Mouse (Mus musculus): ENCODE measurements around the gene Hoxd12. TPM values are rescaled to one million over a fixed set of nuclear protein-coding genes. Genes with fewer than 3 reads are reported as not detected.
A peak's percentile ranks its signal among the peaks of the same experiment; 100 is the strongest.

The Hoxd12 gene
- polyA plus RNA-seq, 1 experiment from 2014 or later = not detected

- 2% methylated on average over 36 of the region's 36 CpGs for WGBS
- Histone ChIP-seq H3K4me1 (peaks cover 13% of the 10 kb centered on the region), H3K9me3 (replicated peaks) (no peaks in the 10 kb centered on the region), H3K4me2 (replicated peaks) (peak overlapping the region; percentile 61; the same call in 1 of the 2 replicates), H3K4me3 (replicated peaks) (peak overlapping the region; percentile 38), H3K27ac (replicated peaks) (no peak overlapping the region), H3K36me3 (no peaks in the 10 kb centered on the region), H3K27me3 (peaks cover 94% of the 10 kb centered on the region), H3K9ac (no peak overlapping the region)
- ATAC-seq (ENCODE audit: insufficient number of reproducible peaks, low FRiP score, low TSS enrichment, low read depth) = no peak
These were observed 7.5 kb upstream of the Hoxd12 start for GRCm38 (mm10) chr2:74667191-74667841.

- Histone ChIP-seq H3K9me3 (replicated peaks) (no peaks in the 10 kb centered on the region), H3K9ac (no peak within 1 kb of the TSS), H3K4me2 (replicated peaks) (peak within 1 kb of the TSS; percentile 61), H3K4me3 (replicated peaks) (peak within 1 kb of the TSS; percentile 38), H3K4me1 (peaks cover 18% of the 10 kb centered on the region), H3K36me3 (no peaks in the 10 kb centered on the region), H3K27ac (replicated peaks) (no peak within 1 kb of the TSS), H3K27me3 (peaks cover 94% of the 10 kb centered on the region)
- under 1% methylated on average over 39 of the region's 51 CpGs for WGBS
- peak; percentile 59 for ATAC-seq (ENCODE audit: insufficient number of reproducible peaks, low FRiP score, low TSS enrichment, low read depth)
These were observed 6.9 kb upstream of the Hoxd12 start, which contains the start of gene Hoxd13 for GRCm38 (mm10) chr2:74667842-74668357. Hoxd13 (plus strand) TSS chr2:74668310.

GRCm38 (mm10) chr2:74668370-74669229 is 6.2 kb upstream of the Hoxd12 start:
- WGBS = under 1% methylated on average over 60 of the region's 74 CpGs
- Histone ChIP-seq H3K9ac (no peak overlapping the region), H3K27me3 (peaks cover 94% of the 10 kb centered on the region), H3K4me2 (replicated peaks) (peak overlapping the region; percentile 61), H3K4me3 (replicated peaks) (peak overlapping the region; percentile 38), H3K27ac (replicated peaks) (no peak overlapping the region), H3K4me1 (peaks cover 19% of the 10 kb centered on the region), H3K36me3 (no peaks in the 10 kb centered on the region), H3K9me3 (replicated peaks) (no peaks in the 10 kb centered on the region)
- no peak for ATAC-seq (ENCODE audit: insufficient number of reproducible peaks, low FRiP score, low TSS enrichment, low read depth)

DNA sequence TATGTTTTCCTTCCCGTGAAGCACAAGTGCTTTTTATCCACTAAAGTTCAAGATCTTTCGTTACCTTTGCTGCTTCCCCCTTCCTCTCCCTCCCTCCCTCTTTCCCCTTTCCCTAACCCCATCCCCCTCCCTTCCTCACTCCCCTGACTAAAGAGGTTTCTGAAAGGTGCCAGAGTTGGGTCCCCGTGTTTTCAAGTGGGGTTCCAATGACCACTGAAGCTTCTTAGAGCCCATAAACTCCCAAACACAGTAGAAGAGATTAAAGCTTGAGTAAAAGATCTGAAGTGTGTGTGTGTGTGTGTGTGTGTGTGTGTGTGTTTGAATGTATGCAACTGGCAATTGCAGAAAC is 5.6 kb upstream of the Hoxd12 start:
- Histone ChIP-seq H3K4me3 (replicated peaks) (no peak overlapping the region), H3K27ac (replicated peaks) (no peak overlapping the region)

GRCm38 (mm10) chr2:74669650-74670235 is 5.1 kb upstream of the Hoxd12 start:
- H3K4me3 ChIP-seq (replicated peaks) = no peak overlapping the region

More for the DNA sequence above, 5.6 kb upstream of the Hoxd12 start:
- Histone ChIP-seq H3K9ac (no peak overlapping the region), H3K27me3 (peaks cover 94% of the 10 kb centered on the region), H3K4me2 (replicated peaks) (no peak overlapping the region), H3K4me1 (peaks cover 19% of the 10 kb centered on the region), H3K9me3 (replicated peaks) (no peaks in the 10 kb centered on the region), H3K36me3 (no peaks in the 10 kb centered on the region)
- WGBS = 1% methylated on average over 3 of the region's 3 CpGs
- no peak for ATAC-seq (ENCODE audit: insufficient number of reproducible peaks, low FRiP score, low TSS enrichment, low read depth)

DNA sequence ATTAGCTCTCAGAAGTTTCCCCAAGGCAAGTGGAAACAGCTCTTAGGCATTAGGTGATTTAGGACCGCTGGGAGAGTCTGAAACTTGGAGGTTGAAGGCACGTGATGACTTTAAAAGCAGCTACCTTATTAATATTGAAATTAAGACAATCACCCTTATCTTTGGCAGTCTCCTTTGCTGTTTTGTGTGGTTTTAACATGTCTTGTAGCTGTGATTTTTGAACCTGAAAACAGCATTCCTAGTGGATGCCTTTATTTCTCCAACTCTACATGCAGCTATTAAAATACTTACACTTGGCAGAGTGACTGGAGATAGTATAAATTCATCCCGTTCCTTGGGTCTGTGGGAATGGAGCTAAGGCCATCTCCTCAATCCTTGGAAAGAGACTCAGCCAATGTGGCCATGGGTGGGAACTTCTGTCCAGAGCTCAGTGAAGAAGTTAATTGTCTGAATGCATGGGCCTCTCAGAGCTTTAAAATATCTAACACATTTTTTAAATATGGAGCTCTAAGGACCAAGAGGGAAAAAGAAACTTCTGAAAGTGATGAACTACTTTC is 4.1 kb upstream of the Hoxd12 start:
- no peak overlapping the region for H3K4me3 ChIP-seq (replicated peaks)
- H3K4me1 ChIP-seq = peaks cover 19% of the 10 kb centered on the region
- H3K9ac ChIP-seq = no peak overlapping the region
- H3K36me3 ChIP-seq = no peaks in the 10 kb centered on the region
- peaks cover 95% of the 10 kb centered on the region for H3K27me3 ChIP-seq
- H3K9me3 ChIP-seq (replicated peaks) = no peaks in the 10 kb centered on the region
- no peak for ATAC-seq (ENCODE audit: insufficient number of reproducible peaks, low FRiP score, low TSS enrichment, low read depth)
- 3% methylated on average over 3 of the region's 3 CpGs for WGBS
- H3K27ac ChIP-seq (replicated peaks) = no peak overlapping the region
- no peak overlapping the region for H3K4me2 ChIP-seq (replicated peaks)

More at GRCm38 (mm10) chr2:74669650-74670235, 5.1 kb upstream of the Hoxd12 start:
- H3K4me1 ChIP-seq = peaks cover 19% of the 10 kb centered on the region
- no peak for ATAC-seq (ENCODE audit: insufficient number of reproducible peaks, low FRiP score, low TSS enrichment, low read depth)
- H3K4me2 ChIP-seq (replicated peaks) = no peak overlapping the region
- no peak overlapping the region for H3K27ac ChIP-seq (replicated peaks)
- WGBS = 2% methylated on average over 14 of the region's 14 CpGs
- peaks cover 94% of the 10 kb centered on the region for H3K27me3 ChIP-seq
- no peak overlapping the region for H3K9ac ChIP-seq
- H3K36me3 ChIP-seq = no peaks in the 10 kb centered on the region
- H3K9me3 ChIP-seq (replicated peaks) = no peaks in the 10 kb centered on the region

DNA sequence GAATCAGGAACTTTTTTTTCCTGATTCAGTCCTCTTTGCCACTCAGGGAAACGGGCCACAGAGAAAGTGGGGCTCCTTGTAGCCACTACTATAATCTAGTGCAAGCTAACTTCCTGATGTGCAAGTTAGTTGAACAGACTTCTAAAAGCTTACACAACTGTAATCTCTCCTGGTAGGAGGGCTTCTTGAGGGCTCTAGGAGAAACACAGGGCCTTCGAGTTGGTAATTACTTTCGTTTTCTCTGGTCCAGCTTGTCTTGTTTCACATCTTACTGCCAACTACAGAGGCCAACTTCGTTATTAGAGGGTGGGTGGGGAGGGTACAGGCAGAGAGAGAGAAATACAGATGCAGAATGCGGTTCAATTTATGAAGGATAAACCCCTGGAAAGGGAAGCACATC is 3.0 kb upstream of the Hoxd12 start:
- no peaks in the 10 kb centered on the region for H3K36me3 ChIP-seq
- no peak for ATAC-seq (ENCODE audit: insufficient number of reproducible peaks, low FRiP score, low TSS enrichment, low read depth)
- H3K27ac ChIP-seq (replicated peaks) = no peak overlapping the region
- WGBS = 14% methylated on average over 5 of the region's 5 CpGs
- H3K4me2 ChIP-seq (replicated peaks) = no peak overlapping the region
- H3K4me3 ChIP-seq (replicated peaks) = no peak overlapping the region
- H3K27me3 ChIP-seq = peaks cover 98% of the 10 kb centered on the region
- H3K9me3 ChIP-seq (replicated peaks) = no peaks in the 10 kb centered on the region
- no peak overlapping the region for H3K9ac ChIP-seq
- peaks cover 19% of the 10 kb centered on the region for H3K4me1 ChIP-seq

- Histone ChIP-seq H3K4me1 (peaks cover 17% of the 10 kb centered on the region), H3K27me3 (peaks cover 98% of the 10 kb centered on the region), H3K36me3 (no peaks in the 10 kb centered on the region), H3K4me2 (replicated peaks) (peak overlapping the region; percentile 54), H3K4me3 (replicated peaks) (peak overlapping the region; percentile 29), H3K27ac (replicated peaks) (no peak overlapping the region), H3K9me3 (replicated peaks) (no peaks in the 10 kb centered on the region), H3K9ac (no peak overlapping the region)
- ATAC-seq (ENCODE audit: insufficient number of reproducible peaks, low FRiP score, low TSS enrichment, low read depth) = no peak
- WGBS = 5% methylated on average over 40 of the region's 40 CpGs
These were observed 2.1 kb upstream of the Hoxd12 start for GRCm38 (mm10) chr2:74672481-74673362.

GRCm38 (mm10) chr2:74673835-74674425 is 883 bp upstream of the Hoxd12 start:
- no peak overlapping the region for H3K27ac ChIP-seq (replicated peaks)
- H3K4me3 ChIP-seq (replicated peaks) = no peak overlapping the region
- 2% methylated on average over 24 of the region's 24 CpGs for WGBS
- ATAC-seq (ENCODE audit: insufficient number of reproducible peaks, low FRiP score, low TSS enrichment, low read depth) = no peak
- no peak overlapping the region for H3K4me2 ChIP-seq (replicated peaks)
- H3K4me1 ChIP-seq = peaks cover 6% of the 10 kb centered on the region
- H3K36me3 ChIP-seq = no peaks in the 10 kb centered on the region
- no peaks in the 10 kb centered on the region for H3K9me3 ChIP-seq (replicated peaks)
- peaks cover 98% of the 10 kb centered on the region for H3K27me3 ChIP-seq
- no peak overlapping the region for H3K9ac ChIP-seq

DNA sequence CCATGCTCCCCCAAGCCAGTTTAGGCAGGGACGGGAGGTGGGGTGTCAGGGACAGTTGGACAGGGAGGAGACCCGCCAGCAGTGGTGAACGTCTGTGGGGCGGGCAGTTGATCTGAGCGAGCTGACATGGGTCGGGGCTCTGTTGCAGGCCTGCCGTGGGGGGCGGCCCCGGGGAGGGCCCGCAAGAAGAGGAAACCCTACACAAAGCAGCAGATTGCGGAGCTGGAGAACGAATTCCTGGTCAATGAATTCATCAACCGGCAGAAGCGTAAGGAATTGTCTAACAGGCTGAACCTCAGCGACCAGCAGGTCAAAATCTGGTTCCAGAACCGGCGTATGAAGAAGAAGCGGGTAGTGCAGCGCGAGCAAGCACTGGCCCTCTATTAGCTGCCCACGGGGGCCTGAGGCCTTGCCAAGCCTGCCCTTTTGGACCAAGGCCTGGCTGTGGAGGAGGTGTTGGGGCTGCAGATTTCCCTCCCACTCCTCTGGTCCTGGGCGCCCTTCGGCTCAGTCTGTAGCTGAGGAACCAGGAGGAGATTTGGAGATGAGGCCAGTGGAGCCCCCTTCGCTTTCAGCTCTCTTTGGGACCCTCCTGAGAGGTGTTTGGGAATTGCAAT is 961 bp downstream of the Hoxd12 start:
- Histone ChIP-seq H3K27me3 (peaks cover 100% of the 10 kb centered on the region), H3K9me3 (replicated peaks) (no peaks in the 10 kb centered on the region), H3K4me3 (replicated peaks) (no peak overlapping the region), H3K27ac (replicated peaks) (no peak overlapping the region), H3K4me2 (replicated peaks) (no peak overlapping the region), H3K36me3 (no peaks in the 10 kb centered on the region), H3K9ac (no peak overlapping the region), H3K4me1 (peaks cover 6% of the 10 kb centered on the region)
- WGBS = 6% methylated on average over 24 of the region's 24 CpGs
- no peak for ATAC-seq (ENCODE audit: insufficient number of reproducible peaks, low FRiP score, low TSS enrichment, low read depth)

All from embryonic facial prominence, embryonic 15.5 days (tissue).